Comparison of ENCODE assay signal across 30 mouse cellular contexts in the genomic region with DNA sequence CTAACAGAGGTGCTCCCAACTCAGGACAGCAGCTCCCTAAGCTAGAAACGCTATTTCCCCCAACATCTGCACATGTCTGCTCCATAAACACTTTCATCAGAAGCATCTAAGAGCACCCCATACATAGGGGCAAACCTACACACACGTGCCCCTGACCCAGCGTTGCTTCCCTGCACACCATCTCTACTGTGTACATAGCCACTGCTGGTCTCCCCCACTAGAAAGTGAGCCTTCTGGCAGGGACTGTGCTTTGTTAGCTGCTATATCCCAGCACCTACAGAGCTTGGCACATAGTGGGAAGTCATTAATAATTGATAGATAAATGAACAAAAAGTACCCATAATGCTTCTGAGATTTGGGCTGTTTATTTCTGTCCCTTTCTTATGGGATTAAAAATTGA. TPM values are rescaled to one million over a fixed set of nuclear protein-coding genes. Genes with fewer than 3 reads are reported as not detected.
"Had no signal": no experiment of that assay in that cellular context is flagged by ENCODE, and none has a peak within 500 bp of the region (broad histone marks: within the 10 kb centered on the region; RNA-seq: fewer than 3 reads in every experiment).

No protein-coding gene starts in this region.

- H3K9me3 ChIP-seq: limb, embryonic 10.5 days; limb, embryonic 12.5 days; limb, embryonic 13.5 days; limb, embryonic 15.5 days; liver, embryonic 12.5 days; liver, embryonic 13.5 days; liver, embryonic 15.5 days; lung, embryonic 15.5 days; midbrain, embryonic 12.5 days; midbrain, embryonic 13.5 days; midbrain, embryonic 15.5 days had no signal

- H3K27me3 ChIP-seq: limb, embryonic 12.5 days; limb, embryonic 13.5 days; limb, embryonic 15.5 days; liver, embryonic 12.5 days; liver, embryonic 13.5 days; liver, embryonic 15.5 days; lung, embryonic 15.5 days; midbrain, embryonic 12.5 days; midbrain, embryonic 13.5 days; midbrain, embryonic 15.5 days had no signal

- H3K36me3 ChIP-seq: limb, embryonic 10.5 days; limb, embryonic 12.5 days; limb, embryonic 13.5 days; limb, embryonic 15.5 days; lung, embryonic 15.5 days; midbrain, embryonic 12.5 days; midbrain, embryonic 15.5 days had no signal

- H3K4me2 ChIP-seq: limb, embryonic 12.5 days; limb, embryonic 13.5 days; limb, embryonic 15.5 days; liver, embryonic 11.5 days; liver, embryonic 12.5 days; liver, embryonic 13.5 days; liver, embryonic 15.5 days; lung, embryonic 14.5 days; lung, embryonic 15.5 days; midbrain, embryonic 11.5 days; midbrain, embryonic 12.5 days; midbrain, embryonic 13.5 days; midbrain, embryonic 15.5 days had no signal

- H3K4me1 ChIP-seq: limb, embryonic 15.5 days; lung, embryonic 15.5 days; midbrain, embryonic 12.5 days; midbrain, embryonic 13.5 days; midbrain, embryonic 15.5 days had no signal

- H3K27ac ChIP-seq: left cerebral cortex, adult 2 months; limb, embryonic 10.5 days; limb, embryonic 12.5 days; limb, embryonic 13.5 days; limb, embryonic 15.5 days; liver, embryonic 12.5 days; liver, embryonic 13.5 days; liver, embryonic 14.5 days; liver, embryonic 15.5 days; lung, embryonic 15.5 days; macrophage; midbrain, embryonic 12.5 days; midbrain, embryonic 13.5 days; midbrain, embryonic 15.5 days had no signal

- ATAC-seq: liver, embryonic 12.5 days; liver, postnatal 0 days; lung, postnatal 0 days; midbrain, embryonic 13.5 days; midbrain, embryonic 15.5 days had no signal

- H3K9ac ChIP-seq: limb, embryonic 12.5 days; limb, embryonic 13.5 days; limb, embryonic 15.5 days; liver, embryonic 12.5 days; liver, embryonic 13.5 days; liver, embryonic 14.5 days; liver, embryonic 15.5 days; liver, postnatal 0 days; lung, embryonic 14.5 days; lung, embryonic 15.5 days; midbrain, embryonic 12.5 days; midbrain, embryonic 13.5 days; midbrain, embryonic 15.5 days had no signal

- H3K4me3 ChIP-seq: left cerebral cortex, adult 2 months; limb, embryonic 10.5 days; limb, embryonic 12.5 days; limb, embryonic 13.5 days; limb, embryonic 15.5 days; liver, embryonic 12.5 days; liver, embryonic 13.5 days; liver, embryonic 15.5 days; lung, embryonic 15.5 days; megakaryocyte, embryonic 14.5 days; midbrain, embryonic 12.5 days; midbrain, embryonic 13.5 days; midbrain, embryonic 15.5 days; myocyte had no signal

- DNase-seq: left cerebral cortex, postnatal 4 days; liver; liver, embryonic 13.5 days; liver, postnatal 0 days; lung, adult 18-20 months; lung, adult 2 months; lung, embryonic 14.5 days; lung, postnatal 10 days; lung, postnatal 14 days; lung, postnatal 36 days; lung, postnatal 4 days; midbrain, embryonic 14.5 days had no signal

RNA-seq across cellular contexts. Expression of a gene that starts 27.2 kb away (rescaled TPM):
- polyA plus RNA-seq: macrophage had no signal
